7 mouse cellular contexts compared by ENCODE assay signal in genomic region chr9:54502111-54502495, GRCm38 (mm10). TPM values are rescaled to one million over a fixed set of nuclear protein-coding genes. Genes with fewer than 3 reads are reported as not detected.
DNase-seq lines count a peak whose midpoint lies in the region; ATAC-seq lines count a peak whose summit lies in the region.

No protein-coding gene starts in this region.

- no peak overlapping the region for H3K9ac ChIP-seq in lung, embryonic 15.5 days
- peak overlapping the region; percentile 82; the same call in 1 of the 2 replicates for H3K9ac ChIP-seq in forebrain, embryonic 11.5 days (ENCODE audit: low read length)
- H3K9ac ChIP-seq in neural tube, embryonic 15.5 days (replicated peaks), result peak overlapping the region; percentile 46

- peak overlapping the region; percentile 100 for H3K4me2 ChIP-seq in lung, embryonic 15.5 days
- peak overlapping the region; percentile 96 for H3K4me2 ChIP-seq in forebrain, embryonic 11.5 days (ENCODE audit: low read depth, low read length, severe bottlenecking)
- H3K4me2 ChIP-seq in neural tube, embryonic 15.5 days, result peak overlapping the region; percentile 78

- no peaks in the 10 kb centered on the region for H3K9me3 ChIP-seq in lung, embryonic 15.5 days
- no peaks in the 10 kb centered on the region for H3K9me3 ChIP-seq in forebrain, embryonic 11.5 days (ENCODE audit: control insufficient read depth, low read length)
- no peaks in the 10 kb centered on the region for H3K9me3 ChIP-seq in limb, embryonic 10.5 days (replicated peaks)
- no peaks in the 10 kb centered on the region for H3K9me3 ChIP-seq in neural tube, embryonic 15.5 days (replicated peaks)

- peaks cover 28% of the 10 kb centered on the region for H3K27me3 ChIP-seq in lung, embryonic 15.5 days
- no peaks in the 10 kb centered on the region; the same call in 1 of the 2 replicates for H3K27me3 ChIP-seq in forebrain, embryonic 11.5 days (ENCODE audit: control insufficient read depth, insufficient read depth, low read length)
- H3K27me3 ChIP-seq in limb, embryonic 10.5 days (ENCODE audit: low read depth, poor library complexity, severe bottlenecking), result peaks cover 32% of the 10 kb centered on the region
- H3K27me3 ChIP-seq in neural tube, embryonic 15.5 days (replicated peaks), result no peaks in the 10 kb centered on the region

- DNase-seq in lung, adult 18-20 months, result no peak
- DNase-seq in forebrain, embryonic 11.5 days (ENCODE audit: low spot score), result no peak
- no peak for DNase-seq in limb, embryonic 10.5 days (ENCODE audit: low spot score)
- no peak for DNase-seq in ovary, adult 18-20 months (ENCODE audit: low spot score)
- no peak for DNase-seq in spleen, postnatal 14 days (ENCODE audit: low spot score in 2 of 2)

- peaks cover 10% of the 10 kb centered on the region; the same call in 1 of the 2 replicates for H3K4me1 ChIP-seq in lung, embryonic 15.5 days
- H3K4me1 ChIP-seq in forebrain, embryonic 11.5 days (replicated peaks; ENCODE audit: control insufficient read depth, insufficient read depth, low read length), result 0 out of 2 replicates have a peak, but pooled peaks cover 2% of the 10 kb centered on the region
- peaks cover 13% of the 10 kb centered on the region for H3K4me1 ChIP-seq in limb, embryonic 10.5 days
- H3K4me1 ChIP-seq in neural tube, embryonic 15.5 days, result peaks cover 28% of the 10 kb centered on the region

- 0 out of 2 replicates have a peak, but pooled peaks have one; percentile 2 for ATAC-seq in lung, embryonic 15.5 days (ENCODE audit: borderline replicate concordance, extremely low read depth, low FRiP score, low TSS enrichment)
- peak; percentile 29 for ATAC-seq in forebrain, embryonic 11.5 days (replicated peaks; ENCODE audit: low FRiP score)
- ATAC-seq in neural tube, embryonic 15.5 days (ENCODE audit: low FRiP score), result peak; percentile 14; the same call in 1 of the 2 replicates

- 6% methylated on average over 13 of the region's 13 CpGs for WGBS in lung, embryonic 15.5 days
- WGBS in forebrain, embryonic 11.5 days, result 3% methylated on average over 13 of the region's 13 CpGs
- 7% methylated on average over 13 of the region's 13 CpGs for WGBS in limb, embryonic 10.5 days
- WGBS in neural tube, embryonic 15.5 days, result 3% methylated on average over 13 of the region's 13 CpGs

- H3K4me3 ChIP-seq in lung, embryonic 15.5 days, result peak overlapping the region; percentile 73
- H3K4me3 ChIP-seq in forebrain, embryonic 11.5 days (ENCODE audit: low read depth, low read length), result peak overlapping the region; percentile 80
- H3K4me3 ChIP-seq in limb, embryonic 10.5 days, result peak overlapping the region; percentile 85
- H3K4me3 ChIP-seq in neural tube, embryonic 15.5 days (replicated peaks), result peak overlapping the region; percentile 82

- H3K36me3 ChIP-seq in lung, embryonic 15.5 days, result no peaks in the 10 kb centered on the region
- H3K36me3 ChIP-seq in forebrain, embryonic 11.5 days (ENCODE audit: control insufficient read depth, insufficient read depth, low read length), result no peaks in the 10 kb centered on the region
- no peaks in the 10 kb centered on the region for H3K36me3 ChIP-seq in limb, embryonic 10.5 days
- no peaks in the 10 kb centered on the region for H3K36me3 ChIP-seq in neural tube, embryonic 15.5 days

- no peak overlapping the region for H3K27ac ChIP-seq in lung, embryonic 15.5 days
- H3K27ac ChIP-seq in forebrain, embryonic 11.5 days (ENCODE audit: low read depth, low read length), result no peak overlapping the region
- no peak overlapping the region for H3K27ac ChIP-seq in limb, embryonic 10.5 days
- peak overlapping the region; percentile 92 for H3K27ac ChIP-seq in neural tube, embryonic 15.5 days (replicated peaks)

RNA-seq across cellular contexts. Expression of gene Dmxl2, which starts 0.7 kb away (rescaled TPM):
- polyA plus RNA-seq in lung, embryonic 15.5 days (2015; fragmentation: Nextera tagmentation; extraction: Ambion mirVana), result 3.4 and 4.5 TPM in 2 replicates
- 13.0 and 15.2 TPM in 2 replicates for polyA plus RNA-seq in forebrain, embryonic 11.5 days (2014; fragmentation: Nextera tagmentation; extraction: Ambion mirVana)
- 5.3 TPM in 2 replicates for polyA plus RNA-seq in limb, embryonic 10.5 days (2016; fragmentation: Nextera tagmentation; extraction: Ambion mirVana)
- polyA plus RNA-seq in neural tube, embryonic 15.5 days (2015; fragmentation: Nextera tagmentation; extraction: Ambion mirVana), result 55.3 and 60.5 TPM in 2 replicates

RNA-seq across cellular contexts. Expression of gene Sh2d7, which starts 36.7 kb away (rescaled TPM):
- polyA plus RNA-seq in lung, embryonic 15.5 days (2015; fragmentation: Nextera tagmentation; extraction: Ambion mirVana), result not detected in 2 replicates
- polyA plus RNA-seq in forebrain, embryonic 11.5 days (2014; fragmentation: Nextera tagmentation; extraction: Ambion mirVana), result not detected in 2 replicates
- not detected in 2 replicates for polyA plus RNA-seq in limb, embryonic 10.5 days (2016; fragmentation: Nextera tagmentation; extraction: Ambion mirVana)
- 0.13 TPM in 1 of 2 replicates, not detected in the other for polyA plus RNA-seq in neural tube, embryonic 15.5 days (2015; fragmentation: Nextera tagmentation; extraction: Ambion mirVana)

RNA-seq across cellular contexts. Expression of gene Cib2, which starts 57.9 kb away (rescaled TPM):
- 11.6 and 13.3 TPM in 2 replicates for polyA plus RNA-seq in lung, embryonic 15.5 days (2015; fragmentation: Nextera tagmentation; extraction: Ambion mirVana)
- polyA plus RNA-seq in forebrain, embryonic 11.5 days (2014; fragmentation: Nextera tagmentation; extraction: Ambion mirVana), result 15.8 and 15.9 TPM in 2 replicates
- polyA plus RNA-seq in limb, embryonic 10.5 days (2016; fragmentation: Nextera tagmentation; extraction: Ambion mirVana), result 7.9 and 12.7 TPM in 2 replicates
- polyA plus RNA-seq in neural tube, embryonic 15.5 days (2015; fragmentation: Nextera tagmentation; extraction: Ambion mirVana), result 63.6 and 76.2 TPM in 2 replicates
